Mouse (Mus musculus) ES-E14 (cell line): ENCODE measurements at regions not wholly inside any gene's neighbourhood (a gene's known extent, or its start where the extent isn't known, plus 50 kb on each side); places are given as distances from the start of the nearest gene placed in this dataset.

Experiments
- DNase-seq: peaks from one replicate; pipeline ENCODE4 v3.0.0-alpha.2; 2013; ENCODE audit warnings: low read depth, low spot score
- H3K27ac ChIP-seq: 2 replicates; pipeline ENCODE4 v1.5.1; 2012; ENCODE audit warnings: low read depth, mild to moderate bottlenecking, low read length, moderate library complexity, mixed read lengths; ENCODE audit not compliant: poor library complexity, insufficient read depth, severe bottlenecking
- H3K36me3 ChIP-seq: 2 replicates; pipeline ENCODE4 v1.6.1; 2012; ENCODE audit warnings: mild to moderate bottlenecking, low read length, moderate library complexity, mixed read lengths; ENCODE audit not compliant: control insufficient read depth, poor library complexity, insufficient read depth, severe bottlenecking
- H3K4me1 ChIP-seq, 2 experiments: fragments of 150-350 bp in 1 of 2; sonication (generic) in 1 of 2; 2 replicates each; pipeline ENCODE4 v1.6.1; 2012; ENCODE audit warnings: low read length in 2 of 2, mild to moderate bottlenecking in 1 of 2, mixed read lengths in 1 of 2; ENCODE audit not compliant: control insufficient read depth in 2 of 2, insufficient read depth in 2 of 2, poor library complexity in 1 of 2
- H3K4me3 ChIP-seq, 2 experiments: fragments of 150-350 bp in 1 of 2; sonication (generic) in 1 of 2; 2 replicates each; pipeline ENCODE4 v1.5.1; 2012; ENCODE audit warnings: low read length in 2 of 2, low read depth in 1 of 2, mild to moderate bottlenecking in 1 of 2, mixed read lengths in 1 of 2; ENCODE audit not compliant: insufficient read depth in 1 of 2, poor library complexity in 1 of 2, severe bottlenecking in 1 of 2
- H3K9ac ChIP-seq: 2 replicates; pipeline ENCODE4 v1.6.1; 2012; ENCODE audit warnings: low read depth, mild to moderate bottlenecking, low read length, mixed read lengths; ENCODE audit not compliant: poor library complexity, insufficient read depth, severe bottlenecking
- H3K9me3 ChIP-seq: fragments of 150-350 bp; sonication (generic); 2 replicates; pipeline ENCODE4 v1.6.1; 2012; ENCODE audit warnings: low read depth, mild to moderate bottlenecking, low read length; ENCODE audit not compliant: control insufficient read depth, insufficient read depth
- CHD2 ChIP-seq: IDR thresholded peaks from 2 replicates; pipeline ENCODE4 v1.6.1; 2014; ENCODE audit warnings: mild to moderate bottlenecking, low read depth, low read length, inconsistent platforms
- HCFC1 ChIP-seq: IDR thresholded peaks from 2 replicates; pipeline ENCODE4 v1.6.1; 2012; ENCODE audit warnings: low read length, inconsistent platforms, borderline replicate concordance; ENCODE audit not compliant: insufficient read depth
- MAFK ChIP-seq: IDR thresholded peaks from 2 replicates; pipeline ENCODE4 v1.6.1; 2014; ENCODE audit warnings: mild to moderate bottlenecking, low read depth, low read length, inconsistent platforms; ENCODE audit not compliant: insufficient read depth
- ZC3H11A ChIP-seq: IDR thresholded peaks from 2 replicates; pipeline ENCODE4 v1.6.1; 2012; ENCODE audit warnings: low read depth, mild to moderate bottlenecking, inconsistent platforms, low read length, borderline replicate concordance
- ZNF384 ChIP-seq: IDR thresholded peaks from 2 replicates; pipeline ENCODE4 v1.6.1; 2012; ENCODE audit warnings: low read depth, low read length, inconsistent platforms
- in situ Hi-C, 2 experiments: fragments of 600-800 bp; cut with MboI; formaldehyde crosslinking; loops; one replicate each; pipeline ENCODE4 v1.15.1; 2025; ENCODE audit warnings: low sequenced_read_pairs in 2 of 2, inconsistent platforms in 1 of 2; ENCODE audit not compliant: unreplicated experiment in 2 of 2

GRCm38 (mm10) chr4:62755237-62755900, 195.7 kb downstream of the Rgs3 start:
- in situ Hi-C loops, result loop anchor here (25.0 kb wide), 1 partner anchor 193 kb away; the partner anchor contains the start of gene Rgs3 (in 2 of the 2)
- no peak for DNase-seq
- H3K27ac ChIP-seq, result no peak overlapping the region

GRCm38 (mm10) chr4:62756721-62757206, 197.1 kb downstream of the Rgs3 start:
- no peak for DNase-seq
- Histone ChIP-seq H3K27ac (no peak overlapping the region), H3K36me3 (no peaks in the 10 kb centered on the region), H3K9ac (no peak overlapping the region), H3K4me1 (no peaks in the 10 kb centered on the region), H3K4me3 (no peak overlapping the region), H3K9me3 (no peaks in the 10 kb centered on the region)
- in situ Hi-C loops, result loop anchor here (25.0 kb wide), 1 partner anchor 194 kb away; the partner anchor contains the start of gene Rgs3 (in 2 of the 2)
- TF ChIP-seq MAFK, result no peak
- TF ChIP-seq CHD2, result no peak
- no peak for TF ChIP-seq HCFC1
- TF ChIP-seq ZC3H11A, result no peak
- TF ChIP-seq ZNF384, result no peak

More at GRCm38 (mm10) chr4:62755237-62755900, 195.7 kb downstream of the Rgs3 start:
- no peak overlapping the region for H3K4me3 ChIP-seq
- no peaks in the 10 kb centered on the region for H3K4me1 ChIP-seq
- no peaks in the 10 kb centered on the region for H3K9me3 ChIP-seq
- TF ChIP-seq MAFK, result no peak
- no peak for TF ChIP-seq CHD2
- no peak for TF ChIP-seq HCFC1
- TF ChIP-seq ZC3H11A, result no peak
- no peak for TF ChIP-seq ZNF384
- no peaks in the 10 kb centered on the region for H3K36me3 ChIP-seq
- no peak overlapping the region for H3K9ac ChIP-seq

GRCm38 (mm10) chr4:62760748-62761604, 201.3 kb downstream of the Rgs3 start:
- no peak overlapping the region for H3K4me3 ChIP-seq
- TF ChIP-seq HCFC1 (no peak), CHD2 (no peak), ZC3H11A (no peak), MAFK (no peak), ZNF384 (no peak)
- no peak for DNase-seq
- H3K9ac ChIP-seq, result no peak overlapping the region
- no peak overlapping the region for H3K27ac ChIP-seq
- no peaks in the 10 kb centered on the region for H3K9me3 ChIP-seq
- no peaks in the 10 kb centered on the region for H3K36me3 ChIP-seq
- in situ Hi-C loops, result loop anchor here (25.0 kb wide), 1 partner anchor 199 kb away; the partner anchor contains the start of gene Rgs3 (in 2 of the 2)
- no peaks in the 10 kb centered on the region for H3K4me1 ChIP-seq

GRCm38 (mm10) chr4:62761672-62762071, 202.0 kb downstream of the Rgs3 start:
- 0 out of 2 replicates have a peak, but pooled peaks have one; percentile 64 for TF ChIP-seq ZC3H11A
- TF ChIP-seq MAFK, result no peak
- in situ Hi-C loops, result loop anchor here (25.0 kb wide), 1 partner anchor 199 kb away; the partner anchor contains the start of gene Rgs3 (in 2 of the 2)
- Histone ChIP-seq H3K9ac (no peak overlapping the region), H3K9me3 (no peaks in the 10 kb centered on the region), H3K36me3 (no peaks in the 10 kb centered on the region), H3K4me3 (no peak overlapping the region), H3K4me1 (no peaks in the 10 kb centered on the region), H3K27ac (no peak overlapping the region)
- peak; percentile 67 for DNase-seq
